In the genomic region with DNA sequence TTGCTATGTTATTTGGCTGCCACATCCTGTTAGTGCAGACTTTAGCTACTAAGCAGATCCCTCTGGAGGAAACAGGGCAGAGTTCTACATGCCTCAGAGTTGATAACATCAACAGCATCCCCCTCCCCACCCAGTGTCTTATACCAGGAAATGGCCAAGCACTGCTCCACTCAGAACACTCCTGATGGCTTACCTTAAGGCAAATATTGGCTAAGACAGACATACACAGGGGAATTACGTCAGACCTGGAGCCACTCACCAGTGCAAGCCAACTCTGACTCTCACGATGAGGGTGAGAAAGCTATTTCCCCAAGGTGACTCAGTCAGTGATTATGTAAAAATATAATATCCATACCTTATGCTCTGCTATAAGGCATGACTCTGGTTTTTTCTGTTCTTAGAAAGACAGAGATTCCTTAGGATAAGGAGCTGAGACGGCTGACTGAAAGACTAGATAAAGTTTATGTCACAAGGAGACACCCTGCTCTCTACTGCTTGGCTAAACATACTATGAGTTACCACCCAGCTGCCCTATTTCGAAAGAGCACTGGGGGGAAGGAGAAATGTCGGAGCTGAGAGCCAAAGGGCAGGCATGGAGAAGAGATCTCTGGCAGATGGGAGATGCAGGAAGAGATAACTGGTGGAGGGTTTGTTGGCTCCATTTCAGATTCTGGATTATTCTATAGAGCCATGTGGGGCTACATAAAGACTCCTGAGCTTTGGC, we compare ENCODE assay signal across 13 mouse cellular contexts. TPM values are rescaled to one million over a fixed set of nuclear protein-coding genes. Genes with fewer than 3 reads are reported as not detected.
DNase-seq lines count a peak whose midpoint lies in the region; ATAC-seq and TF ChIP-seq lines count a peak whose summit lies in the region.
"Had no signal": no experiment of that assay in that cellular context is flagged by ENCODE, and none has a peak within 500 bp of the region (broad histone marks: within the 10 kb centered on the region; RNA-seq: fewer than 3 reads in every experiment).

No protein-coding gene starts in this region.

- TF ChIP-seq CTCF in C2C12 (IDR thresholded peaks at IDR 0.05; ENCODE audit: control insufficient read depth, insufficient read depth, insufficient read length) = no peak

- DNase-seq in adrenal gland, postnatal 14 days = peak; percentile 30
- DNase-seq in adrenal gland, postnatal 25 days = no peak
- no peak for DNase-seq in frontal cortex, postnatal 25 days (ENCODE audit: low spot score in 2 of 2)
- DNase-seq in urinary bladder, postnatal 10 days (ENCODE audit: low spot score) = no peak
- DNase-seq in right cerebral cortex, postnatal 4 days = no peak
- DNase-seq: cerebellum, adult 11 months; gastrocnemius, postnatal 10 days; kidney, postnatal 36 days had no signal

- no peaks in the 10 kb centered on the region for H3K27me3 ChIP-seq in C2C12 (ENCODE audit: control insufficient read depth, insufficient read depth, insufficient read length)
- H3K27me3 ChIP-seq: neural tube, embryonic 12.5 days had no signal

- no peak overlapping the region for H3K4me3 ChIP-seq in C2C12 (ENCODE audit: insufficient read depth, poor library complexity, severe bottlenecking)
- H3K4me3 ChIP-seq: neural tube, embryonic 12.5 days had no signal

- peak; percentile 68 for ATAC-seq in granulocyte monocyte progenitor cell, adult 5-6 weeks (replicated peaks; ENCODE audit: poor library complexity, severe bottlenecking)
- ATAC-seq in neutrophil, adult 5-6 weeks (ENCODE audit: extremely low read depth, insufficient number of reproducible peaks, low FRiP score, poor library complexity, severe bottlenecking) = peak; percentile 80

- no peaks in the 10 kb centered on the region for H3K79me3 ChIP-seq in C2C12 (ENCODE audit: low read depth)

- no peak overlapping the region for H3ac ChIP-seq in C2C12 (ENCODE audit: control insufficient read depth, insufficient read length, low read depth)

- no peaks in the 10 kb centered on the region for H3K36me3 ChIP-seq in C2C12 (ENCODE audit: control insufficient read depth, insufficient read depth)
- H3K36me3 ChIP-seq: neural tube, embryonic 12.5 days had no signal

- H3K79me2 ChIP-seq in C2C12 (ENCODE audit: control insufficient read depth, insufficient read depth) = no peaks in the 10 kb centered on the region

TF ChIP-seq in C2C12, 6 proteins besides CTCF, POLR2A, EP300 and RAD21:
- TF ChIP-seq MYOG (IDR thresholded peaks at IDR 0.05; ENCODE audit: control insufficient read depth, extremely low read depth, insufficient read length) = no peak
- TF ChIP-seq MAX (IDR thresholded peaks at IDR 0.05) = no peak
- peak; percentile 36 for TF ChIP-seq CEBPB (IDR thresholded peaks at IDR 0.05; ENCODE audit: low read depth)
- TF ChIP-seq FOSL1 (IDR thresholded peaks at IDR 0.05; ENCODE audit: insufficient read depth, low read length, poor library complexity, severe bottlenecking) = no peak
- no peak for TF ChIP-seq USF1 (IDR thresholded peaks at IDR 0.05; ENCODE audit: low read depth)

RNA-seq across cellular contexts. Expression of gene Plet1, which starts 23.8 kb away (rescaled TPM):
- 0.33 and 0.41 TPM in 2 replicates for total RNA-seq in adrenal gland, postnatal 14 days (2021)
- total RNA-seq in adrenal gland, postnatal 25 days (2021) = 0.18 TPM in 1 of 2 replicates, not detected in the other
- polyA plus RNA-seq in C2C12 (2012; fragmentation: generic; extraction: Trizol) = 0.35 TPM
- total RNA-seq in granulocyte monocyte progenitor cell, adult 5-6 weeks (2014; fragmentation: Nextera tagmentation) = 5.2 TPM in 1 of 2 replicates, not detected in the other
- total RNA-seq in granulocyte monocyte progenitor cell, adult 5-6 weeks (2017) = not detected in 2 replicates
- total RNA-seq in neutrophil, adult 5-6 weeks (2017) = 17.9 and 21.0 TPM in 2 replicates
- total RNA-seq: gastrocnemius, postnatal 10 days; left cerebral cortex, postnatal 36 days had no signal

RNA-seq across cellular contexts. Expression of gene Pts, which starts 58.0 kb away (rescaled TPM):
- 68.9 and 73.9 TPM in 2 replicates for total RNA-seq in adrenal gland, postnatal 14 days (2021)
- total RNA-seq in adrenal gland, postnatal 25 days (2021) = 68.9 and 81.6 TPM in 2 replicates
- polyA plus RNA-seq in C2C12 (2012; fragmentation: generic; extraction: Trizol) = 11.0 TPM
- total RNA-seq in granulocyte monocyte progenitor cell, adult 5-6 weeks (2014; fragmentation: Nextera tagmentation) = 107 and 145 TPM in 2 replicates
- 77.5 and 108 TPM in 2 replicates for total RNA-seq in granulocyte monocyte progenitor cell, adult 5-6 weeks (2017)
- 98.8 and 106 TPM in 2 replicates for total RNA-seq in neutrophil, adult 5-6 weeks (2017)
